Mouse (Mus musculus): ENCODE data around the gene Zfp981.

DNA sequence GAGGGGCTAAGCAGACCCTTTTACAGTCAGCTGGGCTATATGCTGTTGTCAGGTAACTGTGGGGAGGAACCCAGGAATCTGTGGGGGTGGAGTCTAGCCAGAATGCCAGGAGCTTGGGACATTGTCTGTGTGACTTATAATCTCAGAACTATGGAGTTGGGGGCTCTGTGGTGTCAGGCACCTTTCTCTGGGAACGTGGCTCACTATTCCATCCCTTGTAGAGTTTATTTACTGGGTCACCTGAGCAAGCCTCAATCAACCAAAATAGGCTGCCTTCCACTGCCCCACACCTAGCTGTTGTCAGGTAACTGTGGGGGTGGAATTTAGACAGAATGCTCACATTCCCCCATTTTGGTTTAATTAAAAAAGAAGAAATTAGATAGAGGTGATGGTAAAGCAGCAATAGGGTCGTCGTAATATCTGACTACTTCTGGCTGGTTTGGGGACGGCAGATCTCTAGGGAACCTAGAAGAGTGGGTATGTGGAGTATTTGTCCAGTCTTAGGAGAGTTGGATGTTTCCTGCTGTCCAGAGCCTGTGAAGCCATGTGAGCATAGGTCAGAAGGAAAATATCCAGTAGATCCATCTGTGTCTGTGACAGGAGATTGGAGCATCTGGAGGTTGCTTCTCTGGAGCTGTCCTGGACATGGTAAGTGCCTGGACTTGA lies 45.6 kb upstream of the Zfp981 start:
- no peak for TF ChIP-seq POLR2A (IDR thresholded peaks at IDR 0.05; ENCODE audit: control insufficient read depth, low read depth, low read length)
- no peak for TF ChIP-seq CTCF (IDR thresholded peaks at IDR 0.05; ENCODE audit: control insufficient read depth, insufficient read depth, insufficient replicate concordance, low read depth, low read length)
